Mouse (Mus musculus) forebrain, embryonic 11.5 days (tissue): ENCODE measurements at regions not wholly inside any gene's neighbourhood (a gene's known extent, or its start where the extent isn't known, plus 50 kb on each side); places are given as distances from the start of the nearest gene placed in this dataset.
A peak's percentile ranks its signal among the peaks of the same experiment; 100 is the strongest.

Experiments used
- ATAC-seq: fragments of 200-750 bp; cut with Nextera tagmentation; replicated peaks from 2 replicates; pipeline ENCODE4 v1.8.0; 2017; ENCODE audit warnings: moderate TSS enrichment; ENCODE audit not compliant: low FRiP score
- DNase-seq: peaks from one replicate; pipeline ENCODE4 v3.0.0-alpha.2; 2017; ENCODE audit warnings: low spot score
- H3K27ac ChIP-seq: fragments of 300-500 bp; sonication (generic); 2 replicates; pipeline ENCODE4 v1.5.1; 2014; ENCODE audit warnings: low read depth, low read length
- H3K27me3 ChIP-seq: fragments of 300-500 bp; sonication (generic); 2 replicates; pipeline ENCODE4 v1.6.1; 2014; ENCODE audit warnings: mild to moderate bottlenecking, low read length, mixed read lengths; ENCODE audit not compliant: control insufficient read depth, insufficient read depth
- H3K36me3 ChIP-seq: fragments of 300-500 bp; sonication (generic); 2 replicates; pipeline ENCODE4 v1.6.1; 2014; ENCODE audit warnings: mild to moderate bottlenecking, low read length, moderate library complexity, mixed read lengths; ENCODE audit not compliant: control insufficient read depth, insufficient read depth
- H3K4me1 ChIP-seq: fragments of 300-500 bp; sonication (generic); replicated peaks from 2 replicates; pipeline ENCODE4 v1.6.1; 2014; ENCODE audit warnings: low read length, mixed read lengths; ENCODE audit not compliant: control insufficient read depth, insufficient read depth
- H3K4me2 ChIP-seq: fragments of 300-500 bp; sonication (generic); 2 replicates; pipeline ENCODE4 v1.6.1; 2014; ENCODE audit warnings: low read depth, mild to moderate bottlenecking, low read length, moderate library complexity, mixed read lengths; ENCODE audit not compliant: severe bottlenecking
- H3K4me3 ChIP-seq: fragments of 300-500 bp; sonication (generic); 2 replicates; pipeline ENCODE4 v1.5.1; 2014; ENCODE audit warnings: low read depth, low read length
- H3K9ac ChIP-seq: fragments of 300-500 bp; sonication (generic); 2 replicates; pipeline ENCODE4 v1.6.1; 2014; ENCODE audit warnings: low read length
- H3K9me3 ChIP-seq: fragments of 300-500 bp; sonication (generic); 2 replicates; pipeline ENCODE4 v1.6.1; 2016; ENCODE audit warnings: low read length, mixed read lengths; ENCODE audit not compliant: control insufficient read depth
- whole genome bisulfite sequencing: fragments of 180-500 bp; shearing (Covaris S2); extraction: QIAGEN DNeasy Blood & Tissue Kit; methylation state at CpG from one replicate; pipeline ENCODE4 v1.1.7; 2014; 5-methylcytosine and 5-hydroxymethylcytosine counted together

GRCm38 (mm10) chr3:10823022-10823421, 487.5 kb upstream of the Gm38303 start:
- ATAC-seq (no peak), DNase-seq (no peak)
- Histone ChIP-seq H3K36me3 (no peaks in the 10 kb centered on the region), H3K4me2 (no peak overlapping the region), H3K4me3 (no peak overlapping the region), H3K27ac (no peak overlapping the region), H3K4me1 (no peaks in the 10 kb centered on the region), H3K27me3 (no peaks in the 10 kb centered on the region), H3K9me3 (no peaks in the 10 kb centered on the region), H3K9ac (no peak overlapping the region)
- WGBS, result 94% methylated on average over 1 of the region's 1 CpGs

DNA sequence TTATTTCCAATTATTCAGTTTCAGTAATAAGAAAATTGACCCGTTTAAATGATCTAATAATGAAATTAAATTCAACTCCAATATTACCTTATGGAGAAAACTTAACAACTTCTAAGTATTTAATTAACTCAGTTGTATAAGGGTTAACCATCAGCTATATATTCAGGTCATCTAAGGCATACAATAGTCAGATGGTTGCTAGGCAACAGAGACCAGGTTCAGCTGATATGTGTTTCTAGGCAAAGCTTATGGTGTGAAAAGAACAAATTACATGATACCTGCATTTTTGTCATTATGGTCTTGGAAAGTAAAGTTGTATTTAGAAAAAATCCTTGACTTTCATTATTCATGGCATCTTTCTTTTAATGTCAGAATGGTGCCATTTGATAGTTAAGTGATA, 487.1 kb upstream of the Gm38303 start:
- no peak for ATAC-seq
- Histone ChIP-seq H3K4me2 (no peak overlapping the region), H3K9me3 (no peaks in the 10 kb centered on the region), H3K9ac (no peak overlapping the region), H3K4me1 (no peaks in the 10 kb centered on the region), H3K27me3 (no peaks in the 10 kb centered on the region), H3K4me3 (no peak overlapping the region), H3K36me3 (no peaks in the 10 kb centered on the region), H3K27ac (no peak overlapping the region)
- WGBS, result 83% methylated on average over 1 of the region's 1 CpGs
- DNase-seq, result no peak

DNA sequence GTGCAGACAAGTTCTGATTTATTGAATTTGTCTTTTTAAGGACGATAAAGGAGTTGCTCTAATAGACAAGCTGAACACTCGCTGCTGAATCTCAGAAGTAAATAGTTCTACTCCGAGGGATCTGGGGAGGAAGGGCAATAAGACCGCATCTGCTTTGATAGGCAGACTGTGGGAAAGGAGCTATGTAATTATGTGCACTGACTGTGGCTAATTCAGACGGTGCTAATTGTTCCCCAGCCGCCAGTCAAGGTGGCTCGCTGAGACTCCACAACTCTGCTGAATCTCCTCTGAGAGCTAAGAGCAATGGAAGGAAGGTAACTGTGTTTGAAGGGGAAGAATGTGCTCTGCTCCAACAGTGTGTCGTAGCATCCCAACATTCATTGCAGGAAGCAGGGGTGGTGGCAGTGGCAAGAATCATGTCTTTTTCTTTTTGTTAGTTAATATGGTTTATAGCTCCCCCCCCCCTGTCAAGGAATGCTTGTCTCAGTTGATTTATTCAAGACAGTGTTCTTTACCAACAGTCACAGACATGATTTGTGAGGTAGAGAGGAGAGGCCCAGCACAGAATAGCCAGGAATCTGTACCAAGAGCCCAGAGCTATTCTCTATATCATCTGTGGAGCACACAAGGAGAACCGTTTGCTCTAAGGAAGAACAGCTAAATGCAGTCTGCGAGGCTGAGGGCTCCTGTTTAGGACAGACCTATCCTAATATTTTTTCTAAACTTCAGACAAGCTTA, 440.9 kb upstream of the Gm38303 start:
- ATAC-seq, result peak; percentile 96
- H3K27me3 ChIP-seq, result no peaks in the 10 kb centered on the region
- H3K9ac ChIP-seq, result no peak overlapping the region
- no peaks in the 10 kb centered on the region for H3K4me1 ChIP-seq
- H3K36me3 ChIP-seq, result no peaks in the 10 kb centered on the region
- H3K4me2 ChIP-seq, result no peak overlapping the region
- DNase-seq, result no peak
- H3K4me3 ChIP-seq, result no peak overlapping the region
- 39% methylated on average over 10 of the region's 10 CpGs for WGBS
- no peaks in the 10 kb centered on the region for H3K9me3 ChIP-seq
- no peak overlapping the region for H3K27ac ChIP-seq
